In genomic region chr8:84985049-84985683, GRCm38 (mm10) we compare ENCODE assay signal across 1 mouse cellular context.
TF ChIP-seq lines count a peak whose summit lies in the region.

No protein-coding gene starts in this region.

TF ChIP-seq in ES-E14, 5 proteins besides CTCF, POLR2A, EP300 and RAD21 (continued from another document):
- no peak for TF ChIP-seq HCFC1 (IDR thresholded peaks at IDR 0.05; ENCODE audit: borderline replicate concordance, insufficient read depth, low read length)
- TF ChIP-seq ZC3H11A (IDR thresholded peaks at IDR 0.05; ENCODE audit: borderline replicate concordance, low read depth, low read length) = no peak
- no peak for TF ChIP-seq MAFK (IDR thresholded peaks at IDR 0.05; ENCODE audit: insufficient read depth, low read depth, low read length)
- TF ChIP-seq ZNF384 (IDR thresholded peaks at IDR 0.05; ENCODE audit: low read depth, low read length) = no peak
